In genomic region chr16:12638971-12639640, GRCm38 (mm10) we compare ENCODE assay signal across 16 mouse cellular contexts.
DNase-seq lines count a peak whose midpoint lies in the region; TF ChIP-seq lines count a peak whose summit lies in the region.
"Had no signal": no experiment of that assay in that cellular context is flagged by ENCODE, and none has a peak within 500 bp of the region (broad histone marks: within the 10 kb centered on the region; RNA-seq: fewer than 3 reads in every experiment).

No protein-coding gene starts in this region.

- intact Hi-C loops in left cerebral cortex, postnatal 14 days (cut with DNase I) = no loop called here

- H3K27ac ChIP-seq in layer of hippocampus, adult 2 months = peak overlapping the region; percentile 73
- H3K27ac ChIP-seq: heart, embryonic 15.5 days; limb, embryonic 13.5 days; neural tube, embryonic 12.5 days had no signal

- H3K4me3 ChIP-seq in layer of hippocampus, adult 2 months = no peak overlapping the region
- H3K4me3 ChIP-seq: heart, embryonic 15.5 days; limb, embryonic 13.5 days; neural tube, embryonic 12.5 days had no signal

- peak; percentile 69 for DNase-seq in heart, adult 11 months
- DNase-seq in heart, adult 9 months (ENCODE audit: low spot score in 2 of 2) = no peak
- peak; percentile 71 for DNase-seq in brain, adult 2 months (ENCODE audit: low read depth, low spot score)
- peak; percentile 20 to 30 for DNase-seq in layer of hippocampus, adult 2 months (ENCODE audit: low spot score in 2 of 2)
- peak; percentile 12 to 58 for DNase-seq in left cerebral cortex, postnatal 14 days (ENCODE audit: low spot score in 2 of 2)
- no peak for DNase-seq in spleen, postnatal 4 days (ENCODE audit: low spot score in 2 of 2)
- DNase-seq in cerebellum, postnatal 25 days = no peak
- no peak for DNase-seq in lung, postnatal 10 days
- DNase-seq: adrenal gland, postnatal 36 days; cerebellum, postnatal 14 days; kidney, adult 2 months; kidney, postnatal 25 days; lung, postnatal 4 days had no signal

- no peak for TF ChIP-seq CTCF in layer of hippocampus, adult 2 months (conservative IDR thresholded peaks at IDR 0.05)

Comparison
In these comparisons a context has a peak if more than half of its experiments do, and no peak if none do; other contexts are left out.
1. DNase-seq: peak in heart, adult 11 months (single experiment), brain, adult 2 months (single experiment), layer of hippocampus, adult 2 months (2 of 2) and left cerebral cortex, postnatal 14 days (2 of 2); none in heart, adult 9 months (0 of 2), spleen, postnatal 4 days (0 of 2), cerebellum, postnatal 25 days (0 of 2) and lung, postnatal 10 days (single experiment).